Mouse (Mus musculus) olfactory bulb, adult 2 months (tissue): ENCODE measurements around the gene Pitpnm3.

Experiments used
- CTCF ChIP-seq: fragments of 200-500 bp; IDR thresholded peaks from 2 replicates; pipeline ENCODE4 v1.5.1; 2012; ENCODE audit warnings: low read depth, mild to moderate bottlenecking, low read length, moderate library complexity; ENCODE audit not compliant: insufficient read depth
- POLR2A ChIP-seq: fragments of 200-500 bp; IDR thresholded peaks from 2 replicates; pipeline ENCODE4 v1.6.1; 2012; ENCODE audit warnings: mild to moderate bottlenecking, low read depth, low read length, moderate library complexity; ENCODE audit not compliant: insufficient read depth

GRCm38 (mm10) chr11:72031353-72031752 lies 104.2 kb downstream of the Pitpnm3 start:
- TF ChIP-seq CTCF = no peak
- no peak for TF ChIP-seq POLR2A
